Comparison of ENCODE assay signal across 14 mouse cellular contexts in genomic region chr2:114872272-114872671, GRCm38 (mm10).
DNase-seq lines count a peak whose midpoint lies in the region; ATAC-seq and TF ChIP-seq lines count a peak whose summit lies in the region.
"Had no signal": no experiment of that assay in that cellular context is flagged by ENCODE, and none has a peak within 500 bp of the region (broad histone marks: within the 10 kb centered on the region; RNA-seq: fewer than 3 reads in every experiment).

No protein-coding gene starts in this region.

- TF ChIP-seq POLR2A in brain, embryonic 14.5 days (IDR thresholded peaks at IDR 0.05; ENCODE audit: borderline replicate concordance, extremely low read depth, insufficient read depth, insufficient read length, poor library complexity, severe bottlenecking): no peak

- H3K27me3 ChIP-seq in limb, embryonic 11.5 days (ENCODE audit: control insufficient read depth, insufficient read depth, low read length): 0 out of 2 replicates have a peak, but pooled peaks cover 2% of the 10 kb centered on the region
- H3K27me3 ChIP-seq: liver, embryonic 12.5 days had no signal

- no peak for ATAC-seq in limb, embryonic 11.5 days (ENCODE audit: insufficient number of reproducible peaks, low FRiP score, low TSS enrichment, low read depth)
- ATAC-seq: CD4-positive, CD25-positive, alpha-beta regulatory T cell, adult 4 months; liver, embryonic 12.5 days; lung, postnatal 0 days had no signal

- DNase-seq in brain, embryonic 14.5 days (ENCODE audit: low read depth): peak; percentile 82
- DNase-seq in embryo, embryonic 10.5 days (ENCODE audit: low spot score): peak; percentile 61
- peak; percentile 57 for DNase-seq in forelimb bud, embryonic 11.5 days (ENCODE audit: low read depth, low spot score)
- peak; percentile 44 for DNase-seq in limb, embryonic 11.5 days (ENCODE audit: low spot score)
- DNase-seq in adrenal gland, adult 18-20 months (ENCODE audit: low spot score in 2 of 2): no peak
- DNase-seq in lung, postnatal 36 days: no peak
- no peak for DNase-seq in testis, postnatal 10 days (ENCODE audit: low spot score)
- DNase-seq: cerebellum, adult 11 months; gastrocnemius, postnatal 25 days; thymus, postnatal 14 days had no signal

- no peak overlapping the region for H3K9ac ChIP-seq in limb, embryonic 11.5 days (ENCODE audit: low read length)
- H3K9ac ChIP-seq: liver, embryonic 12.5 days had no signal

- no peak overlapping the region for H3K4me2 ChIP-seq in limb, embryonic 11.5 days (ENCODE audit: low read depth, severe bottlenecking)
- H3K4me2 ChIP-seq: liver, embryonic 12.5 days had no signal

- no peaks in the 10 kb centered on the region for H3K9me3 ChIP-seq in limb, embryonic 11.5 days (ENCODE audit: control insufficient read depth, low read length)
- H3K9me3 ChIP-seq: liver, embryonic 12.5 days had no signal

- no peaks in the 10 kb centered on the region for H3K36me3 ChIP-seq in limb, embryonic 11.5 days (ENCODE audit: control insufficient read depth, insufficient read depth, low read length)
- H3K36me3 ChIP-seq: liver, embryonic 12.5 days had no signal

- H3K27ac ChIP-seq in limb, embryonic 11.5 days (replicated peaks; ENCODE audit: low read depth, low read length): no peak overlapping the region
- H3K27ac ChIP-seq: kidney, postnatal 0 days; liver, embryonic 12.5 days had no signal

- H3K4me3 ChIP-seq in limb, embryonic 11.5 days (ENCODE audit: low read depth, low read length): no peak overlapping the region
- H3K4me3 ChIP-seq: liver, embryonic 12.5 days had no signal

- no peak for TF ChIP-seq CTCF in brain, embryonic 14.5 days (IDR thresholded peaks at IDR 0.05; ENCODE audit: borderline replicate concordance, extremely low read depth, insufficient read depth, insufficient read length)

- 2% methylated on average over 7 of the region's 7 CpGs for WGBS in limb, embryonic 11.5 days

- H3K4me1 ChIP-seq in limb, embryonic 11.5 days (ENCODE audit: control insufficient read depth, insufficient read depth, low read length): peaks cover 4% of the 10 kb centered on the region
- H3K4me1 ChIP-seq: liver, embryonic 12.5 days had no signal

Comparison
In these comparisons a context has a peak if more than half of its experiments do, and no peak if none do; other contexts are left out.
1. DNase-seq: peak in brain, embryonic 14.5 days (single experiment), embryo, embryonic 10.5 days (single experiment), forelimb bud, embryonic 11.5 days (single experiment) and limb, embryonic 11.5 days (single experiment); none in adrenal gland, adult 18-20 months (0 of 2), lung, postnatal 36 days (single experiment) and testis, postnatal 10 days (single experiment).